Mouse (Mus musculus) cerebral cortex, adult 2 months (tissue): ENCODE data around the gene Nmd3.

ENCODE experiments used
- WGBS: fragments of 180-500 bp; shearing (Covaris S2); methylation state at CpG from one replicate; pipeline ENCODE4 v1.1.7; 2018; 5-methylcytosine and 5-hydroxymethylcytosine counted together

Nmd3 gene

GRCm38 (mm10) chr3:69763630-69764565 lies 42.1 kb downstream of the Nmd3 start:
- 80% methylated on average over 21 of the region's 21 CpGs for WGBS

GRCm38 (mm10) chr3:69765206-69765605 lies 43.4 kb downstream of the Nmd3 start:
- WGBS = 95% methylated on average over 11 of the region's 11 CpGs

- 78% methylated on average over 4 of the region's 4 CpGs for WGBS
Measured at GRCm38 (mm10) chr3:69769150-69769549, 47.4 kb downstream of the Nmd3 start.

- WGBS = 92% methylated on average over 4 of the region's 4 CpGs
Measured at GRCm38 (mm10) chr3:69773356-69773755, 51.6 kb downstream of the Nmd3 start.

GRCm38 (mm10) chr3:69779246-69779796 lies 57.5 kb downstream of the Nmd3 start:
- WGBS = 75% methylated on average over 4 of the region's 4 CpGs

- WGBS = 63% methylated on average over 3 of the region's 3 CpGs
Measured at GRCm38 (mm10) chr3:69792823-69793417, 71.1 kb downstream of the Nmd3 start.

- 80% methylated on average over 4 of the region's 4 CpGs for WGBS
Measured at GRCm38 (mm10) chr3:69797533-69797932, 75.7 kb downstream of the Nmd3 start.

GRCm38 (mm10) chr3:69797969-69798368 lies 76.2 kb downstream of the Nmd3 start:
- 84% methylated on average over 2 of the region's 2 CpGs for WGBS

GRCm38 (mm10) chr3:69799096-69799495 lies 77.3 kb downstream of the Nmd3 start:
- 81% methylated on average over 1 of the region's 1 CpGs for WGBS

GRCm38 (mm10) chr3:69800829-69801384 lies 79.1 kb downstream of the Nmd3 start:
- 77% methylated on average over 7 of the region's 7 CpGs for WGBS

- 59% methylated on average over 1 of the region's 1 CpGs for WGBS
Measured at GRCm38 (mm10) chr3:69803137-69803536, 81.4 kb downstream of the Nmd3 start.
